Mouse (Mus musculus): ENCODE results near the gene Nkx2-1. TPM values are rescaled to one million over a fixed set of nuclear protein-coding genes. Genes with fewer than 3 reads are reported as not detected.

Nkx2-1 gene
- not detected in 2 replicates for polyA plus RNA-seq (2011; ENCODE audit: insufficient read depth, insufficient read length, low read depth, missing spikeins)

- Histone ChIP-seq H3K9me3 (replicated peaks; ENCODE audit: control insufficient read depth, insufficient read depth, low read length, poor library complexity, severe bottlenecking) (no peaks in the 10 kb centered on the region), H3K27me3 (ENCODE audit: control insufficient read depth, insufficient read depth, low read length, poor library complexity, severe bottlenecking) (peaks cover 65% of the 10 kb centered on the region), H3K27ac (ENCODE audit: insufficient read depth, low read length) (no peak within 1 kb of the TSS), H3K9ac (ENCODE audit: low read depth, poor library complexity, severe bottlenecking) (no peak within 1 kb of the TSS), H3K4me1 (ENCODE audit: control insufficient read depth, insufficient read depth, low read length) (peaks cover 1% of the 10 kb centered on the region), H3K36me3 (ENCODE audit: control insufficient read depth, insufficient read depth, low read length, poor library complexity, severe bottlenecking) (no peaks in the 10 kb centered on the region), H3K4me3 (ENCODE audit: low read depth, low read length) (peak within 1 kb of the TSS; percentile 29)
- TF ChIP-seq POLR2A (IDR thresholded peaks at IDR 0.05; ENCODE audit: insufficient read depth, low read length) = no peak
These were observed at the start of gene Nkx2-1 for GRCm38 (mm10) chr12:56536884-56537265. Gene Nkx2-1, minus strand, starts transcription at chr12:56536908.

- TF ChIP-seq EP300 (IDR thresholded peaks at IDR 0.05; ENCODE audit: insufficient read depth, low read depth, low read length) = no peak
- no peak for TF ChIP-seq POLR2A (IDR thresholded peaks at IDR 0.05; ENCODE audit: insufficient read depth, low read length)
- TF ChIP-seq CTCF (IDR thresholded peaks at IDR 0.05; ENCODE audit: low read depth, low read length) = peak; percentile 84
- H3K9me3 ChIP-seq (replicated peaks; ENCODE audit: control insufficient read depth, insufficient read depth, low read length, poor library complexity, severe bottlenecking) = no peaks in the 10 kb centered on the region
- peaks cover 30% of the 10 kb centered on the region for H3K27me3 ChIP-seq (ENCODE audit: control insufficient read depth, insufficient read depth, low read length, poor library complexity, severe bottlenecking)
- no peak overlapping the region for H3K4me3 ChIP-seq (ENCODE audit: low read depth, low read length)
- H3K27ac ChIP-seq (ENCODE audit: insufficient read depth, low read length) = no peak overlapping the region
- H3K36me3 ChIP-seq (ENCODE audit: control insufficient read depth, insufficient read depth, low read length, poor library complexity, severe bottlenecking) = no peaks in the 10 kb centered on the region
- H3K9ac ChIP-seq (ENCODE audit: low read depth, poor library complexity, severe bottlenecking) = no peak overlapping the region
- no peaks in the 10 kb centered on the region for H3K4me1 ChIP-seq (ENCODE audit: control insufficient read depth, insufficient read depth, low read length)
These were observed 4.4 kb upstream of the Nkx2-1 start for GRCm38 (mm10) chr12:56541068-56541467.

- TF ChIP-seq CTCF (IDR thresholded peaks at IDR 0.05; ENCODE audit: low read depth, low read length) (no peak), EP300 (IDR thresholded peaks at IDR 0.05; ENCODE audit: insufficient read depth, low read depth, low read length) (no peak), POLR2A (IDR thresholded peaks at IDR 0.05; ENCODE audit: insufficient read depth, low read length) (no peak)
- H3K9ac ChIP-seq (ENCODE audit: low read depth, poor library complexity, severe bottlenecking) = no peak overlapping the region
- no peak overlapping the region for H3K27ac ChIP-seq (ENCODE audit: insufficient read depth, low read length)
- no peaks in the 10 kb centered on the region for H3K4me1 ChIP-seq (ENCODE audit: control insufficient read depth, insufficient read depth, low read length)
- H3K9me3 ChIP-seq (replicated peaks; ENCODE audit: control insufficient read depth, insufficient read depth, low read length, poor library complexity, severe bottlenecking) = no peaks in the 10 kb centered on the region
- peaks cover 35% of the 10 kb centered on the region for H3K27me3 ChIP-seq (ENCODE audit: control insufficient read depth, insufficient read depth, low read length, poor library complexity, severe bottlenecking)
- H3K36me3 ChIP-seq (ENCODE audit: control insufficient read depth, insufficient read depth, low read length, poor library complexity, severe bottlenecking) = no peaks in the 10 kb centered on the region
- H3K4me3 ChIP-seq (ENCODE audit: low read depth, low read length) = no peak overlapping the region
These were observed 3.9 kb upstream of the Nkx2-1 start for GRCm38 (mm10) chr12:56540591-56540990.

- no peak overlapping the region for H3K9ac ChIP-seq (ENCODE audit: low read depth, poor library complexity, severe bottlenecking)
- no peaks in the 10 kb centered on the region for H3K9me3 ChIP-seq (replicated peaks; ENCODE audit: control insufficient read depth, insufficient read depth, low read length, poor library complexity, severe bottlenecking)
- no peak overlapping the region for H3K27ac ChIP-seq (ENCODE audit: insufficient read depth, low read length)
- H3K4me1 ChIP-seq (ENCODE audit: control insufficient read depth, insufficient read depth, low read length) = peaks cover 1% of the 10 kb centered on the region
- no peaks in the 10 kb centered on the region for H3K36me3 ChIP-seq (ENCODE audit: control insufficient read depth, insufficient read depth, low read length, poor library complexity, severe bottlenecking)
- TF ChIP-seq CTCF (IDR thresholded peaks at IDR 0.05; ENCODE audit: low read depth, low read length) (no peak), EP300 (IDR thresholded peaks at IDR 0.05; ENCODE audit: insufficient read depth, low read depth, low read length) (no peak), POLR2A (IDR thresholded peaks at IDR 0.05; ENCODE audit: insufficient read depth, low read length) (no peak)
- no peak overlapping the region for H3K4me3 ChIP-seq (ENCODE audit: low read depth, low read length)
- H3K27me3 ChIP-seq (ENCODE audit: control insufficient read depth, insufficient read depth, low read length, poor library complexity, severe bottlenecking) = peaks cover 52% of the 10 kb centered on the region
These were observed 1.9 kb upstream of the Nkx2-1 start for GRCm38 (mm10) chr12:56538601-56539000.

GRCm38 (mm10) chr12:56537931-56538330, 1.2 kb upstream of the Nkx2-1 start:
- Histone ChIP-seq H3K4me1 (ENCODE audit: control insufficient read depth, insufficient read depth, low read length) (peaks cover 1% of the 10 kb centered on the region), H3K27ac (ENCODE audit: insufficient read depth, low read length) (no peak overlapping the region), H3K9me3 (replicated peaks; ENCODE audit: control insufficient read depth, insufficient read depth, low read length, poor library complexity, severe bottlenecking) (no peaks in the 10 kb centered on the region), H3K27me3 (ENCODE audit: control insufficient read depth, insufficient read depth, low read length, poor library complexity, severe bottlenecking) (peaks cover 59% of the 10 kb centered on the region), H3K9ac (ENCODE audit: low read depth, poor library complexity, severe bottlenecking) (no peak overlapping the region), H3K4me3 (ENCODE audit: low read depth, low read length) (no peak overlapping the region), H3K36me3 (ENCODE audit: control insufficient read depth, insufficient read depth, low read length, poor library complexity, severe bottlenecking) (no peaks in the 10 kb centered on the region)
- TF ChIP-seq POLR2A (IDR thresholded peaks at IDR 0.05; ENCODE audit: insufficient read depth, low read length) (no peak), CTCF (IDR thresholded peaks at IDR 0.05; ENCODE audit: low read depth, low read length) (no peak), EP300 (IDR thresholded peaks at IDR 0.05; ENCODE audit: insufficient read depth, low read depth, low read length) (no peak)

GRCm38 (mm10) chr12:56537342-56537741, 634 bp upstream of the Nkx2-1 start:
- Histone ChIP-seq H3K27me3 (ENCODE audit: control insufficient read depth, insufficient read depth, low read length, poor library complexity, severe bottlenecking) (peaks cover 60% of the 10 kb centered on the region), H3K36me3 (ENCODE audit: control insufficient read depth, insufficient read depth, low read length, poor library complexity, severe bottlenecking) (no peaks in the 10 kb centered on the region), H3K4me1 (ENCODE audit: control insufficient read depth, insufficient read depth, low read length) (peaks cover 1% of the 10 kb centered on the region), H3K9me3 (replicated peaks; ENCODE audit: control insufficient read depth, insufficient read depth, low read length, poor library complexity, severe bottlenecking) (no peaks in the 10 kb centered on the region), H3K4me3 (ENCODE audit: low read depth, low read length) (no peak overlapping the region), H3K9ac (ENCODE audit: low read depth, poor library complexity, severe bottlenecking) (no peak overlapping the region), H3K27ac (ENCODE audit: insufficient read depth, low read length) (no peak overlapping the region)
- TF ChIP-seq CTCF (IDR thresholded peaks at IDR 0.05; ENCODE audit: low read depth, low read length) (no peak), POLR2A (IDR thresholded peaks at IDR 0.05; ENCODE audit: insufficient read depth, low read length) (no peak), EP300 (IDR thresholded peaks at IDR 0.05; ENCODE audit: insufficient read depth, low read depth, low read length) (no peak)

Data from ES-Bruce4 (cell line).